Mouse (Mus musculus) heart, embryonic 16.5 days (tissue): Measurements from ENCODE around the gene Spint3. TPM values are rescaled to one million over a fixed set of nuclear protein-coding genes. Genes with fewer than 3 reads are reported as not detected.

Source experiments
- ATAC-seq: fragments of 200-750 bp; cut with Nextera tagmentation; replicated peaks from 2 replicates; pipeline ENCODE4 v1.8.0; 2017; ENCODE audit warnings: moderate number of reproducible peaks; ENCODE audit not compliant: insufficient read depth, low FRiP score; ENCODE audit errors: extremely low read depth
- H3K27ac ChIP-seq: fragments of 300-500 bp; sonication (generic); 2 replicates; pipeline ENCODE4 v1.5.1; 2014; ENCODE audit warnings: mild to moderate bottlenecking, low read length, control low read depth, moderate library complexity
- H3K27me3 ChIP-seq: fragments of 300-500 bp; sonication (generic); 2 replicates; pipeline ENCODE4 v1.6.1; 2014; ENCODE audit warnings: low read length, mixed read lengths; ENCODE audit not compliant: control insufficient read depth, insufficient read depth
- H3K36me3 ChIP-seq: fragments of 300-500 bp; sonication (generic); 2 replicates; pipeline ENCODE4 v1.6.1; 2014; ENCODE audit not compliant: control insufficient read depth, insufficient read depth
- H3K4me1 ChIP-seq: fragments of 300-500 bp; sonication (generic); 2 replicates; pipeline ENCODE4 v1.6.1; 2014; ENCODE audit warnings: low read length, mixed read lengths; ENCODE audit not compliant: control insufficient read depth, insufficient read depth
- H3K4me2 ChIP-seq: fragments of 300-500 bp; sonication (generic); 2 replicates; pipeline ENCODE4 v1.6.1; 2014; ENCODE audit warnings: low read depth, mild to moderate bottlenecking, control low read depth, low read length
- H3K4me3 ChIP-seq: fragments of 300-500 bp; sonication (generic); 2 replicates; pipeline ENCODE4 v1.5.1; 2014; ENCODE audit warnings: mild to moderate bottlenecking, control low read depth, low read length
- H3K9ac ChIP-seq: fragments of 300-500 bp; sonication (generic); 2 replicates; pipeline ENCODE4 v1.6.1; 2014; ENCODE audit warnings: low read length, control low read depth
- H3K9me3 ChIP-seq: fragments of 300-500 bp; sonication (generic); replicated peaks from 2 replicates; pipeline ENCODE4 v1.6.1; 2016; ENCODE audit warnings: low read length; ENCODE audit not compliant: control insufficient read depth
- WGBS: fragments of 180-500 bp; shearing (Covaris S2); extraction: QIAGEN DNeasy Blood & Tissue Kit; methylation state at CpG from one replicate; pipeline ENCODE4 v1.1.7; 2014; 5-methylcytosine and 5-hydroxymethylcytosine counted together
- polyA plus RNA-seq: library from polyadenylated mRNA; unstranded; fragments of >200 nt; fragmentation: Nextera tagmentation; extraction: Ambion mirVana; gene quantifications from 2 replicates; pipeline ENCODE4 v1.2.1, GENCODE M21; 2015

The Spint3 gene
- polyA plus RNA-seq, 1 experiment from 2014 or later: not detected

DNA sequence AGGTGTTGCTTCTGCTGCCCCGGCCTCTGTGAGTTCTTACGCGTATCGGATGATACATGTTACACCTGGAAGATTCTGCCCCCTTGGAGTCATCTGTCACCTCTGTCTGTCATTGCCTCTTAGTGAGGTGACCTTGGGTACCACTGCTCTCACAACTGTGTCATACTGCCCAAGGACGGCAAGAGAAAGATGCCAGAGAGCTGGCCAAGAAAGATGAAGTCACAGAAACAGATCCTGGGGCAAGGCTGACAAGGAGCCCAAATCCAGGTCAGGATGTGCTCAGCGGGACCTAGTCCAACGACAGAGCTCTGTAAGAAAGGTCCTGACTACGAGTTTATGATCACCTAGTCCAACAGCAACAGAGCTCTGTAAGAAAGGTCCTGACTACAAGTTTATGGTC lies 13.2 kb downstream of the Spint3 start:
- ATAC-seq: no peak
- Histone ChIP-seq H3K27me3 (peaks cover 26% of the 10 kb centered on the region), H3K9ac (no peak overlapping the region), H3K4me3 (no peak overlapping the region), H3K27ac (no peak overlapping the region), H3K4me1 (peaks cover 7% of the 10 kb centered on the region), H3K4me2 (no peak overlapping the region), H3K9me3 (no peaks in the 10 kb centered on the region), H3K36me3 (no peaks in the 10 kb centered on the region)
- 79% methylated on average over 8 of the region's 8 CpGs for WGBS

DNA sequence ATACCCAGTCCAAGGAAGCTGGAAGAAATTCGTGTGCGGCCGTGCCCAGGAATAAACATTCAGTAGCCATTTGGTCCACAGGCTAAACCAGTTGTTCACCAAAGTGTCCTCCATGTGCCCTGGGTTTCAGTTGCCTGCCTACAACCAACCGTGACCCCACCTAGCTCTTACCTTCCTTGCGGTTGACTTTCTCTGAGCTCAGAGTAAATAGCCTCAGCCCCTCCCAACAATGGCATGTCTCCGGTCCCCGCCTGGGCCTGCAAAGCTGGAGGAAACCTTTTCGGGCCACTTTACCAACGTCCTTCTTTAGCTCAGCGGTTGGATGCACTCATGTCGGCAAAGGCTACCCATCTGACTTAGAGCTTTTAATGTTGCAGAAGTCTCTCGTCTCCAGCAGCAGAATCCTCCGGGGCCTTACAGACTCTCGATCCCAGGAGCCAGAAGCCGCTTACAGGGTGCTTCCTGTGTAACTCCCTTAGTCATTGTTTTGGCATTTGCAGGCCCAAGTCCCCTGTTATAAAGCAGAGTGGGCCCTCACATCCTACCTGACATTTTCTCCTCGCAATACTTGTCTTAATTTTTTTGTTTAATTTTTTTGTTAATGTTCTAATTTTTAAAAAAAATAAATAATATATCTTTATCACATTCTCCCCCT lies 14.1 kb downstream of the Spint3 start:
- ATAC-seq: no peak
- peaks cover 7% of the 10 kb centered on the region for H3K4me1 ChIP-seq
- peaks cover 18% of the 10 kb centered on the region for H3K27me3 ChIP-seq
- no peak overlapping the region for H3K27ac ChIP-seq
- H3K36me3 ChIP-seq: no peaks in the 10 kb centered on the region
- H3K9me3 ChIP-seq: no peaks in the 10 kb centered on the region
- H3K9ac ChIP-seq: no peak overlapping the region
- no peak overlapping the region for H3K4me2 ChIP-seq
- 38% methylated on average over 16 of the region's 16 CpGs for WGBS
- no peak overlapping the region for H3K4me3 ChIP-seq

DNA sequence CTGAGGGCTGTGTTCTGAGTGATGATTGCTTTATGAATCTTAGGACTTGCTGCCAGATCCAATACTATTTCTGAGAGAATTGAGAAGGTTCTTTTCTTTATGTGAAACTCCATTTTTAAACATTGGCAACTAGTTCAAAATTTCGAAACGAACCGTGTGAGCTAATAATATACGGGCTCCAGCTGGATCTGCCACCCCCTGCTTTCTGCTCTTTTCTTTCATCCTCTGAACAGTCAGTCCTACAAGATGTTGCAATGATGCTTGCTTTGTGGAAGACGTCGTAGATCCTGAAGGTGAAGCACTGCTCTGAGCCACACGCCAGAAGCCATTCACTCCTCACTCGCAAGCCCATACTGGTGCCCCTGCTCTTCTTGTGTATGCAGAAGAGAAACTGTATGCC lies 14.8 kb downstream of the Spint3 start:
- H3K27me3 ChIP-seq: peaks cover 15% of the 10 kb centered on the region
- H3K4me2 ChIP-seq: no peak overlapping the region
- ATAC-seq: no peak
- H3K36me3 ChIP-seq: no peaks in the 10 kb centered on the region
- H3K4me1 ChIP-seq: peaks cover 3% of the 10 kb centered on the region
- H3K4me3 ChIP-seq: no peak overlapping the region
- no peak overlapping the region for H3K9ac ChIP-seq
- H3K9me3 ChIP-seq: no peaks in the 10 kb centered on the region
- WGBS: 73% methylated on average over 8 of the region's 8 CpGs
- H3K27ac ChIP-seq: no peak overlapping the region

DNA sequence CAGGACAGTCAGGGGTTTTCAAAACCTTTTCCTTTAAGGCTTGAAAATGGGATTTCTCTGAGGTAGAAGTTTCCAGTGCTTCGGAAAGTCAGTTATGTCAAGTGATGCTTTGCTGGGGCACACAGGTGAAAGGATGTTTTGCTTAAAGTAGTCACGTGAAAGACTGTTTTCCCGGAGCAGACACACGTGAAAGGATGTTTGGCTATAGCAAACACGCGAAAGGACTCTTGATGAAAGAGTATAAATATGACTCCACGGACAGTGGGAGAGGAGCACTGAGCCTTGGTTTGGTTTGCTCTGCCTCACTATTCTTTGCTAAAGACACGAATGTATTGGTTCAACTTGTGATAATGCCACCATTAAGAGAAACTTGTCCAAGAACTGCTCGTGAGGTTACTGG lies 21.8 kb downstream of the Spint3 start:
- Histone ChIP-seq H3K4me3 (no peak overlapping the region), H3K27ac (no peak overlapping the region), H3K27me3 (peaks cover 10% of the 10 kb centered on the region), H3K4me2 (no peak overlapping the region), H3K36me3 (no peaks in the 10 kb centered on the region), H3K9me3 (no peaks in the 10 kb centered on the region), H3K9ac (no peak overlapping the region), H3K4me1 (no peaks in the 10 kb centered on the region)
- ATAC-seq: no peak
- 79% methylated on average over 9 of the region's 9 CpGs for WGBS

DNA sequence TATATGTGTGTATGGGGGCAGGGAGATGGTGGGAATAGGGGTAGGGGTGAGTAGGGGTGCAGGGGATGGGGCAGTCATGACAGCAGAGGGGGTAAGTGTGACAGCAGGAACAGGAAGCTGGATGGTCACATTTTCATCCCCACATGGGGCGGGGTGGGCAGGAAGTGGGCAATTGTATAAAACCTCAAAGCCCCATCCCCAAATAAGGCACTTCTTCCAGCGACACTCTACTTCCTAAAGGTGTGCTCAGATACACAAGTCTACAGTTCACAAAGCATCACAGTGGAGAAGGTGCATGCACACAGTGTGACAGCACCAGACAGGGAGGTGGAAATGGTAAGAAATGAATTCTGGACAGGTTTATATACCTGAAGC lies 22.4 kb downstream of the Spint3 start:
- Histone ChIP-seq H3K9ac (no peak overlapping the region), H3K4me2 (no peak overlapping the region), H3K27ac (no peak overlapping the region), H3K36me3 (no peaks in the 10 kb centered on the region), H3K4me1 (no peaks in the 10 kb centered on the region), H3K27me3 (peaks cover 10% of the 10 kb centered on the region), H3K4me3 (no peak overlapping the region), H3K9me3 (no peaks in the 10 kb centered on the region)
- WGBS: 67% methylated on average over 2 of the region's 2 CpGs
- no peak for ATAC-seq

DNA sequence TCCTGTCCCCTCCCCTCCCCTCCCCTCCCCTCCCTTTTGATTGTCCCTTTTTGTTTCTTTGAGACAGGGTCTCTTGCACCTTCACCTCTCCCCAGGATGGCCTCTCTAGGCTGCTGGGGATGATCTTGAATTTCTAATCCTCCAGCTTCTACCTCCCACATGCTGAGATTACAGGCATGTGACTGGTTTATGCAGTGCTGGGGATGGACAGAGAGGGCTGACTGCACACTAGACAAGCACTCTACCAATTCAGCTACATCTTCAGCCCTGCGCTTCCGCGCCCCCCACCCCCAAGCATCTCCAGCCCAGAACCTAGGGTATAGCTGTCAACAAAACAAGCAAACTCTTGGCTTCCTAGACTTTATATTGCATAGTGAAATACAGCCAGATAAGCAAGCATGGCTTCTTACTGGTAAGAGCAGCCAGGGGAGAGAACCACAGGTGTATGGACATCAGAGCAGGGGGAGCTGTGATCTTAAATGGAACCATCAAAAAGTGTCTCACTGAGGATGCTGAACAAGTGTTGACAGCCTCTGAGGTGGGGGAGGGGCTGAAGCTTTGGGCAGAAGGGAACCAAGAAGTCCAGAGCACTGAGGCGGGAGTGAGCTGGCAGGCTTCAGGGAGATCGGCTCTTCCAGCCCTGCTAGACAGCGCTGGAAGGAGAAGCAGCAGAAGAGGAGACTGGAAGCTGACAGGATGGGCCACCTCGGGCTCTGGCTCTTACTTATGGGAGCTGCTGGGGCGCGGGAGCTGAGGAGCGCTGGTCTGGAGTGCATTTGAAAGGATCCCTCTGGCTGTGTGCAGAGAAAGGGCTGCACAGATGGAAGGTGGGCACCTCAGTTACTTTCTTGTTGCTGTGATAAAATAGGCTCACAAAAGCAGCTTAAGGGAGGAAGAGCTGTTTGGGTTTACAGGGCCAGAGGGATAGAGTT lies 23.0 kb downstream of the Spint3 start:
- Histone ChIP-seq H3K27me3 (peaks cover 10% of the 10 kb centered on the region), H3K4me1 (no peaks in the 10 kb centered on the region), H3K9ac (no peak overlapping the region), H3K9me3 (no peaks in the 10 kb centered on the region), H3K27ac (no peak overlapping the region), H3K4me3 (no peak overlapping the region), H3K36me3 (no peaks in the 10 kb centered on the region), H3K4me2 (no peak overlapping the region)
- ATAC-seq: no peak
- WGBS: 24% methylated on average over 10 of the region's 10 CpGs

DNA sequence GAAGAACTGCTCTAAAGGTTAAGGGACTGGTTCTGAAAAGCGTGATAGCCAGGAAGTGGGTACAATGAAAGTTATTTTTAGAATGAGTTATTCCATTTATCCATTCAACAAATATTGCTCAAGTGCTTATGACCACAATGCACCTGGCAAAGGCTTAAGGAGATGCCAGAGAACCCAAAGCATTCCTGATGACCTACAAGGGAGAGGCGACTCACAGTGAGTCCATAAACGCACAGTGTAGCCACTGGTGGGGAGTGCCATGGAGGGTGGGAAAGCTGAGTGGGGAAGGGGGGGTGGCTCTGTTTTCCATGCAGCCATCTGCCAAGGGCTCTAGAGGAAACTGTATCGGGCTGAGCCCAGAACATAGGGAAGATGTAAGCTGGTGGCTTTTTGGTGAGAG lies 23.9 kb downstream of the Spint3 start:
- WGBS: 33% methylated on average over 4 of the region's 4 CpGs
- Histone ChIP-seq H3K27me3 (peaks cover 10% of the 10 kb centered on the region), H3K4me3 (no peak overlapping the region), H3K36me3 (no peaks in the 10 kb centered on the region), H3K4me1 (no peaks in the 10 kb centered on the region), H3K9me3 (no peaks in the 10 kb centered on the region), H3K27ac (no peak overlapping the region), H3K9ac (no peak overlapping the region), H3K4me2 (no peak overlapping the region)
- no peak for ATAC-seq

DNA sequence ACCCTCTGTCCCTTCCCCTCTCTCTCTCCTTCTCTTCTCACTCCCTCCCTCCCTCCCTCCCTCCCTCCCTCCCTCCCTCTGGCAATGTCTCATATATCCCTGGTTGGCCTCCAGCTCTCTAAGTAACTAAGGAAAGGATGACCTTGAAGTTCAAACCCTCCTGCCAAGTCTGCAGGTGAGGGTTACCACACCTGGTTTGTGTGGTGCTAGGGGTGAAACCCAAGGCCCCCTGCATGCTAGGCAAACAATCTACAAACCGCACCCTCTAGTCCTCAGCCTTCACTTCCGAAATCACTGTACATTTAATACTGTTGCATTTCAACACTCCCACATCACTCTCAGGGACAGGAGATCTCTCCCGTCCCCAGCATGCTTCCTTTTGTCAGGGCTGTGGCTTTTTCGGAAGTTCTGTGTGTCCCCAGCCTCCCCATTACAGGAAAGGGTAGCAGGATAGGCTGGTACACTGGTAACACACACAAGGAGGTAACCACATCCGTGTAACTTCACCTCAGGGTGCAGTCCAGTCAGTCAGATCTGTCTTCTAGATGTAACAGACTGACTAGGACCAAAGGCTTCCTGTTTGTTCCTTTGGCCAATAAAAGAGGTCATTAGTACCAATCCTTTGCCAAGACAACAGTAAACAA lies 28.7 kb downstream of the Spint3 start:
- WGBS: 37% methylated on average over 5 of the region's 5 CpGs
- no peak overlapping the region for H3K4me3 ChIP-seq
- peaks cover 2% of the 10 kb centered on the region; the same call in 1 of the 2 replicates for H3K27me3 ChIP-seq
- H3K4me1 ChIP-seq: no peaks in the 10 kb centered on the region
- no peak for ATAC-seq
- H3K27ac ChIP-seq: no peak overlapping the region
- no peak overlapping the region for H3K9ac ChIP-seq
- H3K36me3 ChIP-seq: no peaks in the 10 kb centered on the region; the same call in 1 of the 2 replicates
- H3K4me2 ChIP-seq: no peak overlapping the region
- H3K9me3 ChIP-seq: peaks cover 4% of the 10 kb centered on the region

DNA sequence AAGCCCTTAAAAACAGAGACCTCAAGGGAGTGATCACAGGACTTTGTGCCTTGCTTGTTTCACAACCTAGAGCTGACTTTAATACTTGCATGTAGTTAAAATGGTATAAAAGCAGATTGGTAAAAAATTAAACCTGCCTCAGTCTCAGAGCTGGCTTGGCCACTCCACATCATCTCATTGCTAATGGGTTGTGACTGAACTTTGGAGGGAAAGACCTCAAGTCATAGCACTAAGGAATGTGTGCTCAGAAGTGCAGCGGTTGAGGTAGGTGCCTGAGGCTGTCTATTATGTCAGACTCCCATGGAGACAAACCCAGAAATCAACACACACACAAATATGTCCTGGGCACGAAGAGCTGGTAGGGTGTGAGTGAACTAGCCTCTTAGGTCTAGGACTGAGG lies 29.5 kb downstream of the Spint3 start:
- no peaks in the 10 kb centered on the region for H3K4me1 ChIP-seq
- peaks cover 2% of the 10 kb centered on the region; the same call in 1 of the 2 replicates for H3K27me3 ChIP-seq
- H3K36me3 ChIP-seq: no peaks in the 10 kb centered on the region; the same call in 1 of the 2 replicates
- no peak overlapping the region for H3K9ac ChIP-seq
- no peak overlapping the region for H3K4me3 ChIP-seq
- peaks cover 4% of the 10 kb centered on the region for H3K9me3 ChIP-seq
- H3K4me2 ChIP-seq: no peak overlapping the region
- no peak overlapping the region for H3K27ac ChIP-seq
- ATAC-seq: no peak
- WGBS: 54% methylated on average over 2 of the region's 2 CpGs
